Mouse (Mus musculus) adrenal gland, adult (tissue): ENCODE results near the gene Eif4g1.

Source experiments
- DNase-seq, 2 experiments: peaks; one replicate each; pipeline ENCODE4 v3.0.0; 2022 to 2023; ENCODE audit warnings: low spot score in 1 of 2; ENCODE audit not compliant: inconsistent age in 2 of 2

Eif4g1 gene

DNA sequence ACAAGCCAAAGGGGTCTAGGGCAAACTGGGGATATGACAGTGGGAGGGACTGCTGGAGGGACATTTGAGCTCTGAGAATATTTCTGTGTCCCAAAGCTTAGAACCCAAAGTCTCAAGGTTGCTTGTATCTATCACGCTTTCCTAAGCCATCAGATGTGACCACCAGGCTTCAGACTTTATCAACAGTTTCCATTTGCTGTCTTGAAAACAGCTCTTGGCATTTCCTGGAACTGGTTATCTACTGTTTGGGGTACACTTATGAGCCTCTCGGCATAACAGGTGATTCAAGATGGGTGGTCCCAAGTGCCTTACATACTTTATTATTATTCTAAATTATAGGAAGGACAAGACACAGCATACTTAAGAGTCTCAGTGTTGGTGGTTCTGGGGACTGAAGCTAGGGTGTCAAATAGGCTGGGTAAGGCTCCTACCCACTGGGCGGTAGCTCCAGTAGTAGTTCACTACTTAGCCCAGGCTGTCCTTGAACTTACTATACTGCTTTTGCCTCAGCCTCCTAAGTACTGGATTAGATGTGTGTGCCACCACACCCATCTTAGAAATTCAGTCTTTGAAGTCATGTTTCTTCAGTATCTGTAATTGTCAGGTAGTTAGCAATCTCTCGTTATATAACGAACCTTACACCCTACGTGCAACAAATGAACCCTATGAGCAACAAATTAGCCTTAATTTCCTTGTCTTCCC is 35.7 kb downstream of the Eif4g1 start:
- DNase-seq: no peak

DNA sequence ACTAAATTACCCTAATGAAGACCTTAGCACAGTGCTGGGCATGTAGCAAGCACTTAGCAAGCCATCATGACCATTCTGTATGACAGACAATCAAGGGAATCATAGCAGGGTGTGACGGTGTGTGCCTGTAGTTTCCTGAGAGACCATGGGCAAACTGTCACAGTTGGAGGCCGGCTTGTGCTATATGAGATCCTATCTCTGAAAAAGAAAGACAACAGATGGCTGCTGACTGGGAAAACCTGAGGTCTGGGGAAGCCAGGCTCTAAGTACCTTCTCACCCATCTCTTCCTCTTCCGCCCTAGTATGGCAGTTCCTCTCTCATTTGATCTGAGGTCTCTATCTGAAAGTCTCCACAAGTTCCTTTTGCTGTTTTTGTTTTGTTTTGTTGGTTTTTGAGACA is 37.7 kb downstream of the Eif4g1 start:
- DNase-seq: no peak

DNA sequence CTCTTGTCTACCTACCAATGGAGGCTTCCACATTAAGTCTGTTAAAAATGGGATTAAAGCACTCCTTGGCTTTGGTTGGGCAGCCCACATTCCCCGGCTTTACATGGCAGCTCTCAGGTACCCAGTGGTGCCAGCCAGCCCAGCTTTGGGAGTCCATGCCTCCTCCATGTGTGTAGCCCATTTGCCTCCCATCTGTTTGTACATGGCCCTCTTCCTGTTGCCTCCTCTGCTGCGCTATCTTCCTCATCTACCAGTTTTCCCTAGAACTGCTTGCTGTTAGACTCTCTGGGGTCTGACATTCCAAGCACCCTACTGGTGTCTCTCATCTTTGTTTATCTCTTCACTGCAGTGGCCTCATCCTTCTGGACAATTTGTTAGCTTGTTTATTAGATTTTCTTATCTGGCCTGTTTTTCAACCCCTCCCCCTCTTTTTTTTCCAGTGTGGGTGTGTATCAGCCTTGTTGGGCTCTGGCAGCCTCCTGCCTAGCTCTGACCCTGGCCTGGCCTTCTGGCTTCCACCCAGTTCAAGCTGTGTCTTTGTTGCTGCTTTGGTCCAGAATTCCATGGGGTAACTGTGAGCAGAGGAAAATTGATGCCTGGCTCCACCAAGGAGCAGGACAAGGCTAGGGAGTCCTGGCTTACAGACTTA is 38.4 kb downstream of the Eif4g1 start:
- DNase-seq: peak; percentile 39 to 82

DNA sequence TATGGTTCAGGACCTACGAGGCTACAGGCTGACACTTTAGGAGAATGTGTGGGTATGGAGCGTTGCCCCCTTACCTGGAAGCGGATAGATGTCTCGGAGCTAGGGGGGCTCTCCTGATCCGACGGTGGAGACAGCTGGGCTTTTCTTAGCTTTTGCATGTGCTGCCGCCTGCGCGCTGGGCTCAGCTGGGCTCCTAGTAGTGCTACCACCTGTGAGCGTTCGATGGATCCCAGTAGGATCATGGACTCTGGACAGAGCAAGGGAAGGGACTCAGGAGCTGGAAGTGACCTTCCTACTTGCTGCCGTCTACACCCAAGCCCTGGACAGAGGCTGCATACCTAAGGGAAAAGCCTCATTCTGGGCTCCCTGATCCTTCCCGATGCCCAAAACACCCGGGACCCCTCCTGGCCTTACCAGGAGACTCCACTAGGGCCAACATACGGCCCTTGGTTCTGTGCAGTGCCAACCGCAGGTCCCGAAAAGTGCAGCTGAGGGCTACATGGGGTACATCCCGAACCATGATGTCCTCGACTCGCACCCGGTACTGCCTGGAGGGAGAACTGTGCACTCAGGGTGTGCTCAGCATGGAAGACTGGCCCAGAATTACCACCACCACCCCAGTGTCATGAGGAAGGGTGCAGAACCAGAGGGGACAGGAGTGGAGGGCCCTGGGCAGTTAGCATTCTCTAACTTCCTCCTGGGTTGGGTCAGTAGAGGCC is 40.3 kb downstream of the Eif4g1 start:
- no peak for DNase-seq

DNA sequence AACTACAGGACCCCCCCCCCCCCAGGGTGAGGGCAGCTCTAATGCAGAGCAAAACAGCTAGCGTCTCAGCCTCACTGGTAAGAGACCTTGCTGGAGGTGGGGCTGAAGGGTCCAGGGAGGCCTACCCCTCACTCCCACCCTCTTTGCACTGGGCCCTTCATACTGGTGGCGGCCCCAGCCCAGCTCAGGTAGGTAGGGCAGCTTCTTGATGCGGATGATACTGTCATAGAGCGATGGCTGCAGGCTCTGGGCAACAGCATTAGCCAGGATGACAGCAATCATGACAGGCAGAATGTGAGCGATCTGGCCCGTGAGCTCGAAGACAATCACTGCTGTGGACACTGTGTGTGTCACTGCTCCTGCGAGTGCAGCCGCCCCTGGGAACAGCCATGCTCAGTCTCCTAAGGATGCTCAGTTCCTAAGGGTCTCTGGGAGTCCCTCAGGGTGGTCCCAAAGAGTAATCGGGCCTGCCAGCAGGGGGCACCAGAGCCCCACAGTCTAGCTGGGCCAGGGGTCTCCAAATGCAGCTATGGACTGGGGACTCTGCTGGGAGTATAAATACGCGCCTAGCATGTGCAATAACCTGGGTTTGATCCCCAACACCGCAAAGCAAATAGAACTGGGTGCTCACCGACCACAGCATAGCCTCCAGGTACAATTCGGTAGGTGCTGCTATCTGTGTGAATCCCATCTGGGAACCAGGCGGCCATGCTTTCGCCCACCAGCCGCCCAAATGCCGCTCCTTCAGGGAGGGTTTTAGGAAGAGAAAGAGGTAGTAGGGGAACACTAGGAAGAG is 41.0 kb downstream of the Eif4g1 start:
- peak in 1 of 2 experiments; percentile 66 for DNase-seq

DNA sequence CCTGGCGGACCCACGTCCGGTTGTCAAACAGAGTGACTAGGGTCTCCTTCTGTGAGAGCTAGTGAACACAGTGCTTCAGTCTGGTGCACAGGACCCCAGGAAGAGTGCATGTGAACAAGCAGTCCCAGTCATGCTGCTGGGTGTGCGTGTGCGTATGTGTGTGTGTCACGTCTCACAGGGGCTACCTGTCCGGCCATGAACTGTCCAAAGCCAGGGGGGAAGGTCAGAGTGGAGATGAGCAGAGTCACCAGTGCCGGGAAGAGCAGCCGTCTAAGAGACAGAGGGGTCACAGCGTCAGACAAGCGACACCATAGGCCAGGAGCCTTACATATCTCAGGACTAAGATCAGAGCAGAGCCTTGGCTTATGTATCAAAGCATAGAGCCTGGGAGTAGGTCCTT is 42.3 kb downstream of the Eif4g1 start:
- no peak for DNase-seq

DNA sequence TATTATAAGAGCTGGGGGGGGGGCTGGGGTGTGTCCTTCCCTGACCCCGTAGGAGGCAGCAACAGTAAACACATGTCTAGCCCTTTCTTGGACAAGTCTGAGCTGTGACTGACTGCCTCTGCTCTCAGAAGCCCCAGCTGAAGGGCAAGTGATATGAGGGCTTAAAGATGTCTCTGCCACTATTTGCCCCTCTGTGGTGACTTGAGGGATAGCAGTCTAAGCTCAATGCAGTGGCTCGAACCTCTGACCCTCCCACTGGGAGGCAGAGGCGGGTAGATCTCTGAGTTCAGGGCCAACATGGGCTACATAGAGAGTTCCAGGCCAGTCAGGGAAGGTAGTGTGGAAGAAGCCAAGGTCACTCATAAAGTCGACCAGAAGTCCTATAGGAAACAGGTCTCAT is 42.7 kb downstream of the Eif4g1 start:
- DNase-seq: no peak

DNA sequence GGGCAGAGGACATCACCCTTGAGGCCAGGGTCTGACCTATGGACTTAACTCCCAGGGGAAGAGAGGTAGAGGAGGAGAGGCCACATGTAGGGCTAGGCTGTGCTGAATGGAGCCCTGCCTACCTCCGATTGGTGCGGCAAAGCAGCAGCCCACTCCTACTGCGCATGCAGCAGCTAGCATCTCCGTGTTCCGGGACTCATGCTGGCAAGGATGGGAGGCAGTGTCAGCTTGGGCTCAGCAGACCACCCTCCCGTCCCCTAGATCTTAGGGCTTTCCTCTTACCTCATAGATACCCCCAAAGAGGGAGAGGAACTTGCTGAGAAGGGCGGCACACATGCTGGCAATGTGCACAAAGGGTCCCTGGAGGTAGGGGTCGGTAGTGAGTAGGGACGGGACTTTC is 44.1 kb downstream of the Eif4g1 start:
- DNase-seq: no peak

DNA sequence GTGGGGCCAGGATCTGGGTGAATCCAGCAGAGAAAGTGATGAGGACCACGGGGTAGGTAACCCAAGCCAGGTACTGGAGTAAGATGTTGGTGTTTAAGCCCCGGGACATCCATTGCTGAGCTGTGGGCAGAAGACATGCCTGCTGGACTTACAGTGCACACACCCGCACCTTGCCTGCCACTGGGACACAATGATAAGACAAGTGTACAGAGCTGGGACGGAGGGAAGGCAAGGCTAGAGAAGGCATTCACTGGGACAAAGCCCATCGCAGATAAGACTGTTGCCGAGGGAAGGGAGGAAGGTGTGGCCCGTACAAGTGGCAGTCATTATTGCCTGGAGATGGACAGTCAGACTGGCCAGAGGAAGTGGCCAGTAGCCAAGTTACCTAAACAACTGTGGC is 44.8 kb downstream of the Eif4g1 start:
- no peak for DNase-seq

DNA sequence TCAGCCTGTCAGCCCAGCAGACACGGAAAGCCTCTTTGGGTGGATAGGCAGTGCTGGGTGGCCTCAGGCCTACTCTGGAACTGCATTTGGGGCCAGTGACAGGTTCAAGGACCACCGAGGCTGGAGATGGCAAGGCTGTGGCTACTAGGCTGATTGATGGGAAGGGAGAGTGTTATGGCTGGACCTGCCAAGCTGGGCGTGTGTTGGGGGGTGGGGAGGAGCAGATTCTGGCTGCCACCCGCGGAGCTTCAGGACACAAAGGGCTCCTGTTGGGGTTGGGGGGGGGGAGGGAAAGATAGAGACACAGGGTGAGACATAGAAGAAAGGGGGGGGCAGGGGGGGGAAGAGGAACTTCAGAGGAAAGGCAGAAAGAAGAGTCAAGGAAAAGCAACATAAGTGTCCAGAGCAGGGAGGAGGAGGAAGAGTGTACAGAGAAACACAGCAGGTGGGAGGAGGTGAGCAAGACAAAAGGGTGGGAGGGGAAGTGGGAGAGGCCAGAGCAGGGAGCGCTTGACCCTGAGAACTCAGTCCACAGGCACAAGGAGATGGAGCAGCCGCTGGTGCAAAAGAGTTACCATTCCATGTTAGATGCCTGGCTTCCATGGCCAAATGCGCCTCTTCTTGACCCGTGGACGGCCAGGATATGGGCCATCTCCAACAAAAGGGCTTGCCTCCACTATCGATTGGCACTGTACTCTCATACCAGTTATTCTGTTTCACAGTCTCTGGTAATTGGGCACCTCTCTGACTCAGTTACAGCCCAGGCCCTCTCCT is 46.4 kb downstream of the Eif4g1 start:
- peak in 1 of 2 experiments; percentile 62 for DNase-seq

DNA sequence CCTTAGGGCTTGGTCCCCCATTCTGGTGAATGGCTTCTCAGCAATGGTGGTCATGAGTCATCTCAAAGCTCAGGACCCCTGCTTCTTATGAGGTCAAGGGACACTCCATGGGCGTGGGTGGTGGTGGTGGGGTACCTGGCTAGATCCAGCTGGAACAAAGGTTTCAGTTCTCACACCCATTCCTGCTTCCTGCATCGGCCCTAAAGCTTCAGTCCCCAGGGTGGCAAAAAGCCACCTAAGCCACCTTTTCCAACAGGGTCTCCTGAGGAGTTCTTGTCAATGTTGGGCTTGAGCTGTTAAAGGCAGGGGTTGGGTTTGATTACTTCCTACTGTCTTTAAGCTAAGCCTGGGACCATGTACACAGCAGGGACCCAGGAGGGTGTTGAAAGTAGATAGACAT is 47.0 kb downstream of the Eif4g1 start:
- peak in 1 of 2 experiments; percentile 60 for DNase-seq

DNA sequence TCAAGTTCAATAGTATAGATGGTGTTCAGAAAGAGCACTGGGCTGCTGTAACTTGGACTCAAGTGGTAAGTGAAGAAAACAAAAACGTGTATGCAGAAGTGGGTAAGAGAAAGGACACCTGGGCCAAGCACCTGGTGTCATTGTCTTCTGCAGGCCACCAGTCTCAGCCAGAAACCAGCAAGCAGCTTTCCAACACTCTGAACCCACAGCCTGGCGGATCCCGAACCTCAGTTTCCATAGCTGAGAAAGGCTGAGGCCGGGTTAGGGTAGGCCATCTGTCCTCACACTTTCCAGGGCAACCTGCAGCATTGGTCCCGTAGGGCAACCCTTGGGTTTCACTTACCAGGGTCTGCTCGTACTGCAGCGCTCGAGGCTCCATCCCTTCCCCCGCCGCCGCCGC is 47.5 kb downstream of the Eif4g1 start:
- DNase-seq: no peak

DNA sequence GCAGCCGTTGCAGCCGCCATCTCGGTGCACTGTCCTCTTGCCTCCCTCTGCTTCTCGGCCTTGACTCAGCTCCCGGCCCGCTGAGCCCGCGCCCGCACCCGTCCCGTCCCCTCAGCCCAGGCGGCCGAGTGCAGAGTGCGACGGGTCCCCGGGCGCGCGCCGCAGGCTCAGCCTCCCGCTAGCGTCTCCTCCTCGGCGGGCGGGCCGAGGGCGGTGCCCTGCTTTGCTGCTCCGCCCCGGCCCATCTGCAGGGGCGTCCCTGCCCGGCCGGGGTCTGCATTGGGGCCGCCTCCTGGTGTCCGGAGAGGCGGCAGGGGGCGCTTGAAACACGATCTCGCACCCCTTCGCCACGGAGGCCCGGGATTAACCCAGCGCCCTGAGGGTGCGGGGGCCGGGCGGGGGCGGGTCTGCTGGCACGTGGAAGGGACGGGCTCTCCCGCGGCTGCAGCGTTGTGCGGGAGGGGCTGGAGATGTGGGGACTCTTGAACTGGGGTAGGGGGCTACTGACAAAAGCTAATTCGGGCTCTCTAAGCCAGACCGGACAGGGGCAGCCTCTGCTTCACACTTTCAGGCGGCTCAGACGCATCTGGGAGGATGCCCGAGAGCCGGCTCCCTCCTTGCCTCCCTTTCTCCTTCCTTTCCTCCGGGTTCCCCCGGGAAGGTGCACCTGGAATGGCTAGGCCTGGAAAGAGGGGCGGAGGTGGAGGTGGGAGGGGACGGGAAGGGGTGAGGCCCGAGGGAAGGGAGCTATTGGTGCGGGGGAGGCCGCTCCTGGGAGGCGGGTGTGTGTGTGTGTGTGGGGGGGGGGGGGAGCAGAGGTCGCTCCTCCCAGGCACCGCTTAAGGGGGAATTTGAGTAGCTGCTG is 48.1 kb downstream of the Eif4g1 start:
- peak; percentile 91 to 96 for DNase-seq

DNA sequence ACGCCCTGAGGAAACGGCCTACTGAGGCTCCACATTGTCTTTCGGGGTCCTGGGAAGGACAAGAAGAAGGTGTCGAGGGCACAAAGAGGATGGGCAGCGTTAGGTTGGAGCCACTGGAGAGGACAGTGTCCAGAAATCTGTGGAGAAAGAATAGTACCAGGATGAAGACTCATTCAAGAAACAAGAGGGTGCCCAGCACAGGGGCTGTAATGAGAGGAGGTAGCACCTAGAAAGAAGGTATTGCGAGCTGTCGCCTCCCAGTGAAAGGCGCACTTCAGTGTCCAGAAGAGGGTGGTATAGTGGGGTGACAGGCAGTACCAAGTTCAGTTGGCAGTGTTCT is 48.7 kb downstream of the Eif4g1 start:
- DNase-seq: no peak

DNA sequence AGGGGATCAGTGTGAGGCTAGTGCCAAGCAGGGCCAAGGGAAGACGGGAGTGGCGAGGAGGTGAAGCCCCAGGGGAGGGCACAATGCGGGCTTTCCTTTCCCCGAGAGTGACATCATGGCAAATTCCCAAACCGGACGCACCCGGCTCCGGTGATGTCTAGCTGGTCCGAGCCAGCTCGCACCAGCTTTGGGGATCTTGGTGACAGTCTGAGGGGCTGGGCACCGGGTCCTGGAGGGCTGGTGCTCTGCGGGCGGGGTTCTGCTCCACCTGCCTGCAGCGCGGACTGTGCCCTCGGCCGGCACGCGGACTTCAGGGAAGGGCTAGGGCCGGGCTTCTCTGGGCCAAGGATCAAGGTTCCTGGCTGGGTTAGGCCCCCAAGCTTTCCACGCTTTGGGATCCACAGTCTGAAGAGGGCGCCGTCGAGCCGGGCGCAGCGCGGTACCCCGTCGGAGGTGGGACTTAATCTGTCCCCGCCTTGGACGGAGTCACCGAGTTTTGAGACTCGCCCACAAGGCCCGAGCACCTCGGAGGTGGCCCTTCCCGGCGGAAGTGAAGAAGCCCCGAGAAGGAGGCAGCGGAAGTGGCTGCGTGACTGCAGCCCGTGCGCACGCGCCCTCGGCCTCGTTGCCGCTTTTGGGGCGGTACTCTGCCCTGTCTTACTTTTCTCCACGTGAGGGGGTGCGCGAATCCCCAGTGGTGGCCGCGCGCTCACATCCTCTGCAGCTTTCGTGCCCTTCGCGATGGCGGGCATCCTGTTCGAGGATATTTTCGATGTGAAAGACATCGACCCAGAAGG is 49.3 kb downstream of the Eif4g1 start, which contains the start of the genes Polr2h and Clcn2:
Gene Polr2h, plus strand, starts transcription at position 485 of the 797 bp plus-strand sequence.
Gene Clcn2, minus strand, starts transcription at position 566 of the 797 bp plus-strand sequence.
- peak; percentile 99 to 100 for DNase-seq

DNA sequence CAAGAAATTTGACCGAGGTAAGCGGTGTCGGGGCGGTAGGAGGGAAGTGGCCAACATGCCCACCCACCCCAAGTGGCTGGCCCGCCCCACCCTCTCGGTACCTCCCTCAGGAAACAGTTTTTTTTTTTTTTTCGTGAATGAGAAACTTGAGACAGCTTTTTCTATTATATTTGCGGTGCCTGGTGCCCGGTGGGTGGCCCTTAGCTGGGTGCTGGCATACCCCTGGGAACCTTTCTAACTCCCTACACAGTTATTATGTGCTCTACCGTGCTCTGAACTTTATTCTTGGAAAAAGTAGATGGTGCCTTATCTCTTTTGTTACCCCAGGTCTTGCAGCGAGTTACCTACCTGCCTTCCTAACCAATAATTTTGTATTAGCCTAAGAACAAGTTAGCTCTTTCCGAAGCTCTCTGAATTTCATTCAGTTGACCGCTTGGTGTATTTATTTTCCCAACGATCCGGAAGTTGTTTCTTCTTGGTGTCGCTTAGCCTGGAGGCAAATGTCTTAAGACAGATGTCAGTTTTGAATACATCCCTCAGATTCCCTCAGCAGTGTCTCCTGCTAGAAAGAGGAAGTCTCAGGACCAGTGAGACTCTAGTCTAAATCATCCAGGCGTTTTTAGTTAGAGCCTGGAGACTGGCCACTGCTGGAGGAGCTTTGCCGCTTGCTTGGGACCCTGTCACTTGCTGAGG is 50.0 kb downstream of the Eif4g1 start:
- no peak for DNase-seq

DNA sequence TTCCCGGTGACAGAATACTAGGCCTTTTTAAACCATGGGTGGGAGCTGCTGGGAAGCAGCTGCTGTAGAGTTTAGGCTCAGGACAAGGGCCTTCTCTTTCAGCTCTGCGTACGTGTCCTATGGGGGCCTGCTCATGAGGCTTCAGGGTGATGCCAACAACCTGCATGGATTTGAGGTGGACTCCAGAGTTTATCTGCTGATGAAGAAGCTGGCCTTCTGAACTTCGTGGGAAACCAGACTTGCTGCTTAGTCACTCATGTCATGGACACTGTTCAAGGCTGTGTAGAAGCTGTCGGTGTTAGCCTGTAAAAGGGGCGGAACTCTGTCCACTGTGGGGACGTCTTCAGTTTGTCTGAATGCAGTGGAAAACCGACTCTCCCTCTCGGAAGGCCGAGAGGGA is 53.7 kb downstream of the Eif4g1 start:
- DNase-seq: peak; percentile 74 to 87

DNA sequence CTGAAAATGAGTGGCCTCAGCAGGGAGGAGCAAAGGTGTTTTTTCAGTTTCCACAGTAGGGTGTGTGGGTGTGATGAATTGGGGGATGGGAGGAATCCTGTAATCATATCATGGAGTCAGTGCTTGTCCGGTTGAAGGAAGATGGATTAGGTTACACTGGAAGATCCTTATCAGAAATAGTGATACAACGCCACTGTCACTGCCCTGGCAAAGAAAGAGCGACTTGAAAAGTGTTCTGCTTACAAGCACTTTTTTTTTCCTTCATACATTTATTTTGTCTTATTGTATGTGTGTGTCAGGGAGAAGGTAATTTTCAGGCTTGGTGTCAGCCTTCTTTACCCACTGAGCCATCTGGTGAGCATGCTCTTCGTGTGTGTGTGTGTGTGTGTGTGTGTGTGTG is 54.6 kb downstream of the Eif4g1 start:
- peak in 1 of 2 experiments; percentile 59 for DNase-seq
